Mouse (Mus musculus): Measurements from ENCODE around the gene Slc30a3.

Slc30a3 gene

DNA sequence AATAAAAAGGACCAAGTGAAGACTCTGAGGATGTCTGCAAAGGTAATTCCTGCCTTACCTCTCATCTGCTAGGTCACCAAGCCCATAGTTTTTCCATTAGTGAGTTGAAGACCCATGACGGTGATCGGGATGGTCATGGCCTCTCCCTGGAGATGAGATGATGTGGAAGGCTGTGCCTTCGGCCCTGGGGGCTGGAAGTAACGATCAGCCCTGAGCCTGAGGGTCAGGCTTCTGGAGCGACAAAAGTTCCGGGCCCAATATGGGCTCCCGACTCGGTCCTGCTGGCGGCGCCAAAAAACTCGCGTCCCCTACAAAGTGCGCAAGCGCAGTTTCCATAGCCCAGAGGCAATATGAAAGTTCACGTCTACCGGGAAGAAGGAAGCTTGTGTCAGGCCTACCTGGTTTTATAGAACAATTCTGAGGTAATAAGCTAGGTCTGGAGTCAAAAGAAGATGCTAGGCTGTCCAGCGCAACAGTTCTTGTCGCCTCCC, at the start of gene Slc30a3:
Gene Slc30a3, minus strand, starts transcription at position 238 of the 491 bp plus-strand sequence.
- no peak for TF ChIP-seq GATA4 (IDR thresholded peaks at IDR 0.05; ENCODE audit: insufficient replicate concordance, low read length)

DNA sequence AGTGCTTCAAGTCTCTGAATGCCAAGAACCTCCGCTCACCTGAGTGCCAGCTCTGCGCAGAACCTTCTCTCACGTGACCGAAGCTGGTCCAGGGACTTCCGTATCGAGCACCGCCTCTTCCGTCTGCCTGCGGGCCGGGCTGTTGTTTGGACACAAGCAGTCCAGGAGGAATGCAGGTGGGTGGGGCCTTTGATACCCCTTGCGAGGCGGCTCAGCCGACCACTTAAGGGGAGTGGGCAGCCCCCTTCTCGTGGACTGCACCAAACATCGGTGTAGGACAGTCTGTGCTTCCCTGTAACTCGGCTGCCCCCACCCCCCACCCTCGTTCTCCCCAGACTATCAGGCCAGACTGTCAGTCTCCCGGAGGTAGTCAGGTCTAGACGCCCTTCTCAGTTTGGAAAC, 46.1 kb upstream of the Slc30a3 start, which contains the start of gene Mpv17:
Gene Mpv17, minus strand, starts transcription at position 100 of the 402 bp plus-strand sequence.
- no peak for TF ChIP-seq GATA4 (IDR thresholded peaks at IDR 0.05; ENCODE audit: insufficient replicate concordance, low read length)

DNA sequence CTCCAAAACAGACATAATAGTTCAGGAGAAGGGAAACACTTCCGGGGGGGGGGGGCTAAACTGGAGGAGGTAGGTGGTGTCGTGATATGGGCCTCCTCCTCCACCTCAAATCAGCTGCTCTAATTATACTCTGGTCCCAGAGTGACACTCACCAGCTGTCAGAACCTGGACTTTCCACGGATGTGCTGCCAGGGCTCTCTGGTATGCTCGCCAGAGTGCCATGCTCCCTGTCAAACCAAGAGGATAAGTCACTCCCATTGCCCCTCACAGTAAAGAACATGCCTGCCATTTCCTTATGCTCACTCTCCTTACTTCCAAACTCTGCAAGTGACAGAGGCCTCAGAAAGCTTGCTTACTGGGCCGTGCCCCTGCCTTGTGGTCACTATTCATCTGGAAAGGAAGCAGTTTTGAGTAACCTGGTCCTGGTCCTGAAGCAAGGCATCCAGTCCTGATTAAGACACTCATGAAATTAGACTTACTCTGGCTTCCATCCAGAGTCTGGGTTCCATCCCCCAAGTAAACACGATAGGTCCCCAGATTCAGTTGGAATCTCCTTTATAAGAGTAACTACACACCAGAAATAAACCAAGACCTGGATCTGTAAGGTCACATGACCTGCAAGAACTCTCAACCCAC, 45.6 kb upstream of the Slc30a3 start:
- no peak for TF ChIP-seq GATA4 (IDR thresholded peaks at IDR 0.05; ENCODE audit: insufficient replicate concordance, low read length)

DNA sequence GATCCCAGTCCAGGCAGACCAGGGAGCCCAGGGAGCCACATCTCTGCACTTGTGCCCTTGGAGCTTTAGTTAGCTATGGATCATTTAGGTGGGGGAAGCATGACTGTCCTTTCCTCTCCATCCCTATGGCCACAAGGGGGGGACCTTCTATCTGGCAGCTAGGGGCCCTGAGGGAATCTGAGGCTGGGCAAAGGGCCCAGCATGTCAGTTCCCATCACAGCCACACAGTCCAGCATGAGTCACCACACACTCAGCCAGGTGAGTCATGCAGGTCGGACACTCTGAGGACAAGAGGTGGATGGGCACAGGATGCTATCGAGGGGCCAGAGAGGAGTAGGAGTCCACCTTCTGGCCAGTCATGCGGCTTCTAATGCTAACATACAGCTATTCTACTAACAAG, 43.7 kb upstream of the Slc30a3 start:
- TF ChIP-seq GATA4 (IDR thresholded peaks at IDR 0.05; ENCODE audit: insufficient replicate concordance, low read length): no peak

DNA sequence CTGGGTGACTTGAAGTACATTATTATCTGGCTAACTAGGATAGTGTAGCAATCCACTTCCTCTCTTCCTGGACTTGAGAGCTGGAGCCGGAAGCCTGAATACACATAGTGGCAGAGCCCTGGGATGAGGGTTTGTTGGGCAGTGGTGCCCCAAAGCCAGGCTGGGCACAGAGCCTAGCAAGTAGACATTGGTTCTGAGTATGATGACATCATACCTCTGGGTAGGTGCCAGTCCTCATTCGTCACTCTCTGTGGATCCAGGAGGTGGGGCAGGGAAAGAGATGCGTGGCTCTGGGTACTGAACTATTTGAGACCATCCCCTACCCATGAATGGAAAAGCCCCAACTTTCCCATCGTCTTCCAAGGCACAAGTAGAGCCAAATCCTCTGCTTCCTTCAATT, 41.7 kb upstream of the Slc30a3 start:
- no peak for TF ChIP-seq GATA4 (IDR thresholded peaks at IDR 0.05; ENCODE audit: insufficient replicate concordance, low read length)

DNA sequence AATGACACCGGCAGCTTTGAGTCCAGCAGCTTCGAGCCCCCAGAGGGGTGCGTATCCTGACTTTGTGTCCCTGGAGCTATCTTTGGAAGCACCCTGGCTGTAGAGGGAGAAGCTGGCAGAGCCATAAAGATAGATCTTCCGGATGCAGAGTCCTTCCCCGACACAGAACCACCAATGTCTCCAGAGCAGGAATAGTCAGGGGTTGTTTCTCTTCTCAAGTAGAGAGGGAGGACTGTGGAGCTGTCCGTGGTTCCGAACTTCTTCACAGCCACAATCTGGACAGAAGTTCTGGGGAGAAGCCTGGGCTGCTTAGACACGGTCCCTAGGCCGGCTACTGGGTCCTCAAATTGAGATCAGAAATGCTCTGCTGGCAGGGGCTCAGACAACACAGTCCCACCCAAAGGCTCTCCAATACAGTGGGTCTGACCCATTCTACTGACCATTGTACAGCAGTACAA, 31.0 kb upstream of the Slc30a3 start:
- no peak for TF ChIP-seq GATA4 (IDR thresholded peaks at IDR 0.05; ENCODE audit: insufficient replicate concordance, low read length)

DNA sequence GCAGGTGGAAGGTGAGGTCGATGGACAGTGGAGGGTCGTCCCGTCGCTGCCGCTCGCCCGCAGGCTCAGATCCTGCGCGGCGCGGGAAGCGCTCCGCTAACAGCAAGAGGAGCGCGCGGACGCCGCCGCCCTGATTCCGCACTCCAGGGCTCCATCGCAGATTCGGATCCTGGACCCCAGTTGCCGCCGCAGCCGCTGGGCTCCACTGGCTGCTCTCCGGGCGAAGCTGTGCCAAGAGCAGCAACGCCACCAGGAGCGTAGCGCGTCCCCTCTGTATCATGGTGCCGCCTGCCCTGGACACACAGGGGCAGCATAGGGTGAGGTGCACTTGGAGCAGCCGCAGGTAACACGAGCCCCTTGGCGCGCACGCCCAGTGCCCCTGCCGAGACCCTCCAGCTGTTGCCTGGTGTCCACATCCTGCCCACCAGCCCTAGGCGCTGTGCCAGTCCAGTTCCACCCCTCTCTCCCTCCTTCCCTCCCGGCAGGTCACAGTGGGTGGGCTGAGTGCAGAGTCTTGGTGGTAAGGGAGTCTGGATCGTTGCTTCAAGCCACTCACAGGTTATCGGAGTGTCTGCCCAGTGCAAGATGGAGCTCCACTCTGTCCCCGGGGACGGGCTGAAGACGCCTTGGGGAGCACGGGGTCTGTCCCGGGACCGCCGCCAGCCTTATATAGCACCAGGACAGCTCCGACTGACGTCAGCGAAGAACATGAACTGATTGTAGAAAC, 30.4 kb upstream of the Slc30a3 start, which contains the start of gene Ucn:
Gene Ucn, minus strand, starts transcription at position 589 of the 727 bp plus-strand sequence.
- TF ChIP-seq GATA4 (IDR thresholded peaks at IDR 0.05; ENCODE audit: insufficient replicate concordance, low read length): no peak

DNA sequence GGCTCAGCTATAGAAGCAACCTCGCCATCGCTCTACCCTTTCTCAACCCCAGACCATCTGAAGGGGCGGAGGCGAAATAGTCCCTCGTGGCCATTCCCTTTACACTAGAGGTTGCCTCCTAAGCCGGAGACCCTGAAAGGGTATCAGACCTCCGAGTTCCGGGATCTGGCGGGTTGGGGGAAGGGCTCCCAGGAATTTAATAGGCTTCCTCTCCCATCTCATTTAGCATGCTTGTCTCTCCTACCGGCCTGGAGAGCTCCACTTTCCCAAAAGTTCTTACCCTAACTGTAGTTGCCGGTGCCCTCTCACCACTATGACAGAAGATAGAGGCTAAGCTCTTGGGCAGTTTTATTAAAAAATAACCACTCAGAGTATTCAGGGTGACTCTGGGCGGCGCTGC, 29.6 kb upstream of the Slc30a3 start:
- no peak for TF ChIP-seq GATA4 (IDR thresholded peaks at IDR 0.05; ENCODE audit: insufficient replicate concordance, low read length)

DNA sequence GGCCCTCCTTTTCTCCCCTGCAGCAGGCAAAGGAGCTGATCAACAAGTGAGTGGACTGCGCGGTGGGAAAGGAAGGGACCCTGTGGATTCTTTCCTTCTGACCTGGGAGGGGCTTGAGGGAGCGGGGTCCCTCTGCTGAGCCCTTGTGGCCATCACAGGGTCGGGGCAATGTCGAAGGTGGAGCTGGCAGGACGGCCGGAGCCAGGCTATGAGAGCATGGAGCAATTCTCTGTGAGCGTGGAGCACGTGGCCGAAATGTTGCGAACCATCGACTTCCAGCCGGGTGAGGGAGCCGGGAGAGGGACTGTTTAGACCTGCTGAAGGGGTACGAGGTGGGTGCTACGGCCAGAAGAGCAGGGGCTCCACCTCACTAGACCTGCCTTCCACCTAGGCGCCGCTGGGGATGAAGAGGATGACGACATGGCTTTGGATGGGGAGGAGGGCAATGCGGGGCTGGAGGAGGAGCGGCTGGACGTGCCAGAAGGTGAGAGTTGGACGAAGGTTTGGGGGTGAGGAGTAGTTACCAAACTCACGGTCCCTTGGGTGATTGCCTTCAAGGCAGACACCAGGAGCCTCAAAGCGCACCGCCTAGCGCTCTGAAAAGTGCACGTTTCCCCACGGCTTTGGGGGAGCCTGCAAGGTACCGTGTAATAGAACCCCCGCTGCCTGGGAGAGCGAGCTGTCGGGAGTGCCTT, 28.8 kb upstream of the Slc30a3 start:
- TF ChIP-seq GATA4 (IDR thresholded peaks at IDR 0.05; ENCODE audit: insufficient replicate concordance, low read length): no peak

DNA sequence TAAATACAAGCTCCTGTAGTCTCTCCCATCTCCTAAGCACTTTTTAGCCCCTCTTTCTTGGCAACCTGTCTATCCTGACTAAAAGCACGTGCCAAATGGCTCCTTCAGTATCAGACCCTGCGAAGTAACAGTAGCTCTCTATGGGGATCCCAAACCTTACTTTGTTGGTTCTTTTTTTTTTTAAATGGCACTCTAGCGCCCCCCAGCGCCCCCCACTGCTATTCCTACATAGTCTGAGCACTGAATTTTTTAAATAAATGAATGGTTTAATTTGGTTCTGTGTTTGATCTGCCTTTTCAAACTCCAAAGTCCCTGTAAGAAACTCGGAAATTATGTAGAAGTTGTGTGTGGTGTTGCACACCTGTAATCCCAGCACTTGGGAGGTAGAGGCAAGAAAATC, 18.0 kb upstream of the Slc30a3 start:
- no peak for TF ChIP-seq GATA4 (IDR thresholded peaks at IDR 0.05; ENCODE audit: insufficient replicate concordance, low read length)

DNA sequence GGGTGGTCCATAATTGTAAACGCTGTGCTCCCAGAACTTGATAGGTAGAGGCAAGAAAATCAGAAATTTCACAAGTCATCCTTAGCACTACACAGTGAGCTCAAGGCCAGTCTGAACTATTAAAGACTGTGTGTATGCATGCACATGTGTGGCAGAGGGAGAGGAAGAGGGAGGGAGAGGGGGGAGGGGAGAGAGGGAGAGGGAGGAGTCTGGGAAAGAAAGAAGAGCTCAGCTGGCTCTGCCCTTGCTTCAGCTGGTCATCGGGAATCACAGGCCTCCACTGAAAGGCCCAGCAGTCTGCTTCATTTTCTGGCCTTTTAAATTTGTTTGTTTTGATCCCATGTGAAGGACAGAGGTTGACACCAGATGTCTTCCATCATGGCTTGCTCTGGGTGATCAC, 15.4 kb upstream of the Slc30a3 start:
- no peak for TF ChIP-seq GATA4 (IDR thresholded peaks at IDR 0.05; ENCODE audit: insufficient replicate concordance, low read length)

DNA sequence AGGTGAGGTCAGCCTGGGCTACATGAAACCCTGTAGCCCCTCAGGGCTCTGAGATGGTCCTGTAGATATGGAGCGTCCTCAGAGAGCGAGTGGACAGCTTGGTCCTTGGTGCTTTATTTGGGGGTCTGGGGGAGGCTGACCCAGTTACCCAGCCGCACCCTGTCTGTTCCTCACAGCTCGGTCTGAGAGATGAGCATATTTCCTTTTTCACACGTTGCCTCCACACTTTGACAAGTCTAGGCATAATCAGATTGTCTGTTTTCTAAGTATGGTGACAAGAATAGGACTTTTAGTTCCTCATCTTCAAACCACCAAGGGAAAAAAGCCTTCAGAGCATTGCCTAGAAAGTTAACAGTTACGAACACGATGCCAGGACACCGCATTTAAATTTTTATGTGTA, 13.1 kb upstream of the Slc30a3 start:
- TF ChIP-seq GATA4 (IDR thresholded peaks at IDR 0.05; ENCODE audit: insufficient replicate concordance, low read length): no peak

DNA sequence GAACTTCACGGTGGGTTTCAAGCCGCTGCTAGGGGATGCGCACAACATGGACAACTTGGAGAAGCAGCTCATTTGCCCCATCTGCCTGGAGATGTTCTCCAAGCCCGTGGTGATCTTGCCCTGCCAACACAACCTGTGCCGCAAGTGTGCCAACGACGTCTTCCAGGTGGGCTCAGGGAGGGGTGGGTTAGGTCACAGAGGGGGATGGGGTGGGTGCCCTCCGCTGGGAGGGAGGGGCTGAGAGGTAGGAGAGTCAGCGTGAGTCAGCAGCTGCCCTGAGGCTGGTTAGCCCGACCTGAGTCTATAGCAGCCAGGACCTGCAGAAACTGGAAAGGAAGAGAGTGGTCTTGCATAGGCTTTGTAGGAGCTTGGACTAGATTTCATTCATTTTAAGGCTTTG, 8.9 kb upstream of the Slc30a3 start:
- no peak for TF ChIP-seq GATA4 (IDR thresholded peaks at IDR 0.05; ENCODE audit: insufficient replicate concordance, low read length)

DNA sequence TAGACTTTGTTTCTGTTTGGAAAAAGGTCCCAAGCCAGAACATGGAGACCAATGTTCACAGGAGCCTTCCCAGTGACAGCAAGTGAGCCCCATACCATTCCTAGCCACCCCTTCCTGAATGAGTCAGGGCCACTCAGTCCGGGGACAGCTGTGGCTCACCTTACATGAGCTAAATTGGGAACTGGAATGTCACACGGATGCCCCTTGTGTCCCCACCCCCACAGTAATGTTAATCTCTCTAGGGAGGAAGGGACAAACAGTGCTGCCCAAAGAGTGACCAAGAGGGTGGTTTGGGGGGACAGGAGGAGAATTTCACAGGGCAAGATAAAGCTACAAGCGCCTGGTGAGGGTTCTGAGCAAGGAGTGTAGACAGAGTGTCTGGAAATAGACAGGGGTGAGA, 8.3 kb upstream of the Slc30a3 start, which contains the start of gene Trim54:
Gene Trim54, plus strand, starts transcription at position 359 of the 400 bp plus-strand sequence.
- TF ChIP-seq GATA4 (IDR thresholded peaks at IDR 0.05; ENCODE audit: insufficient replicate concordance, low read length): no peak

DNA sequence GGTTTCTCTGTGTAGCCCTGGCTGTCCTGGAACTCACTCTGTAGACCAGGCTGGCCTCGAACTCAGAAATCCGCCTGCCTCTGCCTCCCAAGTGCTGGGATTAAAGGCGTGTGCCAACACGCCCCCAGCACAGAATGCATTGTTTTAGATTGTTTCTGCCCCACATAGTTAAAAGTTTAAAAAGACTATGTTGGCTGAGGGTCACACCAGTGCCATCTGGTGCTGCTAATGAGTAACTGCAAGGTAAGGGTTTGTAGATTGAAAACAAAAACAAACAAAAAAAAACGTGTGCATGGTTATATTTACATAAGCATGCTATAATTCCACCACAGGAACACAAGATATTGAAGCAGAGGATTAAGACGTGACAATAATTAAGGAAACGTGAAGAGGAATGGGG, 2.7 kb upstream of the Slc30a3 start:
- no peak for TF ChIP-seq GATA4 (IDR thresholded peaks at IDR 0.05; ENCODE audit: insufficient replicate concordance, low read length)
